Mouse (Mus musculus) ES-E14 (cell line): ENCODE data around the gene Myo16.

Experiments used
- HCFC1 ChIP-seq: IDR thresholded peaks from 2 replicates; pipeline ENCODE4 v1.6.1; 2012; ENCODE audit warnings: low read length, inconsistent platforms, borderline replicate concordance; ENCODE audit not compliant: insufficient read depth
- MAFK ChIP-seq: IDR thresholded peaks from 2 replicates; pipeline ENCODE4 v1.6.1; 2014; ENCODE audit warnings: mild to moderate bottlenecking, low read depth, low read length, inconsistent platforms; ENCODE audit not compliant: insufficient read depth

- TF ChIP-seq MAFK = no peak
- no peak for TF ChIP-seq HCFC1
Observed at GRCm38 (mm10) chr8:10525686-10526085, 372.0 kb downstream of the Myo16 start.
